Mouse (Mus musculus): Measurements from ENCODE around the gene Hoxd13. TPM values are rescaled to one million over a fixed set of nuclear protein-coding genes. Genes with fewer than 3 reads are reported as not detected.

Gene Hoxd13
- polyA plus RNA-seq, 1 experiment from 2014 or later, result not detected

DNA sequence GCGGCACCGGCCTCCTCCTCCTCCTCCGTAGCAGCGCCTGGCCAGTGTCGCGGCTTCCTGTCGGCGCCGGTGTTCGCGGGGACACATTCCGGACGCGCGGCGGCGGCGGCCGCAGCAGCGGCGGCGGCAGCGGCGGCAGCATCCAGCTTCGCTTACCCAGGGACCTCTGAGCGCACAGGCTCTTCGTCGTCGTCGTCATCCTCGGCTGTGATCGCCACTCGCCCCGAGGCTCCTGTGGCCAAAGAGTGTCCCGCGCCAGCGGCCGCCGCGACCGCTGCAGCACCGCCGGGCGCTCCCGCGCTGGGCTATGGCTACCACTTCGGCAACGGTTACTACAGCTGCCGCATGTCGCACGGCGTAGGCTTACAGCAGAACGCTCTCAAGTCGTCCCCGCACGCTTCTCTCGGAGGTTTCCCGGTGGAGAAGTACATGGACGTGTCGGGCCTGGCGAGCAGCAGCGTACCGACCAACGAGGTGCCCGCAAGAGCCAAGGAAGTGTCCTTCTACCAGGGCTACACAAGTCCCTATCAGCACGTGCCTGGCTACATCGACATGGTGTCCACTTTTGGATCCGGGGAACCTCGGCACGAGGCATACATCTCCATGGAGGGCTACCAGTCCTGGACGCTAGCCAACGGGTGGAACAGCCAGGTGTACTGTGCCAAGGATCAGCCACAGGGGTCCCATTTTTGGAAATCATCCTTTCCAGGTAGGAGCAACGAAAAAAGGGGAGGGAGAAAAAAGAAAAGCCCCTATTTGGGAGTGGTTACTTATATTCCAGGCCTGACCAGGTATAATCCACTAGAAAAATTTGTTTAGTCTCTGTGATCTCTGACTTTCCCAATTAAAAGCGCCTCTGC lies 490 bp downstream of the Hoxd13 start:
- ATAC-seq (ENCODE audit: insufficient number of reproducible peaks, insufficient read depth, low FRiP score, low read depth), result peak; percentile 43; the same call in 1 of the 2 replicates
- Histone ChIP-seq H3K9me3 (ENCODE audit: control insufficient read depth, low read depth, low read length) (no peaks in the 10 kb centered on the region), H3K4me3 (ENCODE audit: low read depth, low read length) (peak overlapping the region; percentile 29), H3K27me3 (ENCODE audit: control insufficient read depth, insufficient read depth, low read length) (peaks cover 80% of the 10 kb centered on the region), H3K27ac (ENCODE audit: low read length) (no peak overlapping the region), H3K9ac (replicated peaks; ENCODE audit: low read depth, low read length) (no peak overlapping the region), H3K36me3 (ENCODE audit: control insufficient read depth, insufficient read depth, low read length) (no peaks in the 10 kb centered on the region), H3K4me1 (ENCODE audit: control insufficient read depth, insufficient read depth, low read length) (peaks cover 6% of the 10 kb centered on the region; the same call in 1 of the 2 replicates), H3K4me2 (replicated peaks; ENCODE audit: low read depth, low read length) (peak overlapping the region; percentile 49)
- WGBS, result under 1% methylated on average over 57 of the region's 74 CpGs

DNA sequence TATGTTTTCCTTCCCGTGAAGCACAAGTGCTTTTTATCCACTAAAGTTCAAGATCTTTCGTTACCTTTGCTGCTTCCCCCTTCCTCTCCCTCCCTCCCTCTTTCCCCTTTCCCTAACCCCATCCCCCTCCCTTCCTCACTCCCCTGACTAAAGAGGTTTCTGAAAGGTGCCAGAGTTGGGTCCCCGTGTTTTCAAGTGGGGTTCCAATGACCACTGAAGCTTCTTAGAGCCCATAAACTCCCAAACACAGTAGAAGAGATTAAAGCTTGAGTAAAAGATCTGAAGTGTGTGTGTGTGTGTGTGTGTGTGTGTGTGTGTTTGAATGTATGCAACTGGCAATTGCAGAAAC lies 1.1 kb downstream of the Hoxd13 start:
- WGBS, result 3% methylated on average over 3 of the region's 3 CpGs
- Histone ChIP-seq H3K4me3 (ENCODE audit: low read depth, low read length) (no peak overlapping the region), H3K9ac (replicated peaks; ENCODE audit: low read depth, low read length) (no peak overlapping the region)

DNA sequence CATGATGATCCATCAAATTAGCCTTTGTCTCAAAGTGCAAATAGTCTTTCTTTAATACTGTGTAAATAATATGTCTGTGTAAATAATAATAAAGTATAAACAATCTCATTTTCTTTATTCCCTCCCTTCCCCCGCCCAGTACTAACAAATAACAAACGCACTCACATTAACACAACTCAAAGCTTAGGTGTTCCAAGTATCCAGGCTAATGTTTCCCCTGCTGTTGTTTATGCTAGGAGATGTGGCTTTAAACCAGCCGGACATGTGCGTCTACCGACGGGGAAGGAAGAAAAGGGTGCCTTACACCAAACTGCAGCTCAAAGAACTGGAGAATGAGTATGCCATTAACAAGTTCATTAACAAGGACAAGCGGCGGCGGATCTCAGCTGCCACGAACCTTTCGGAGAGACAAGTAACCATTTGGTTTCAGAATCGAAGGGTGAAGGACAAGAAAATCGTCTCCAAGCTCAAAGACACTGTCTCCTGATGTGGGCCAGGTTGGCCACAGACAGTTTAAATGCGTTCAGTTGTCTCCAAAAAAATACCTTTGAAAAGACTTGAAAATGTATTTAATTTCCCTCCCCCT lies 1.6 kb downstream of the Hoxd13 start:
- ATAC-seq (ENCODE audit: insufficient number of reproducible peaks, insufficient read depth, low FRiP score, low read depth), result no peak
- peaks cover 80% of the 10 kb centered on the region for H3K27me3 ChIP-seq (ENCODE audit: control insufficient read depth, insufficient read depth, low read length)
- H3K9ac ChIP-seq (replicated peaks; ENCODE audit: low read depth, low read length), result no peak overlapping the region
- no peaks in the 10 kb centered on the region for H3K9me3 ChIP-seq (ENCODE audit: control insufficient read depth, low read depth, low read length)
- 1% methylated on average over 14 of the region's 14 CpGs for WGBS
- H3K4me2 ChIP-seq (replicated peaks; ENCODE audit: low read depth, low read length), result no peak overlapping the region
- H3K4me1 ChIP-seq (ENCODE audit: control insufficient read depth, insufficient read depth, low read length), result peaks cover 6% of the 10 kb centered on the region; the same call in 1 of the 2 replicates
- H3K36me3 ChIP-seq (ENCODE audit: control insufficient read depth, insufficient read depth, low read length), result no peaks in the 10 kb centered on the region
- H3K27ac ChIP-seq (ENCODE audit: low read length), result no peak overlapping the region
- H3K4me3 ChIP-seq (ENCODE audit: low read depth, low read length), result no peak overlapping the region

More for the DNA sequence above, 1.1 kb downstream of the Hoxd13 start:
- no peak overlapping the region for H3K27ac ChIP-seq (ENCODE audit: low read length)
- H3K4me2 ChIP-seq (replicated peaks; ENCODE audit: low read depth, low read length), result no peak overlapping the region
- H3K27me3 ChIP-seq (ENCODE audit: control insufficient read depth, insufficient read depth, low read length), result peaks cover 80% of the 10 kb centered on the region
- H3K4me1 ChIP-seq (ENCODE audit: control insufficient read depth, insufficient read depth, low read length), result peaks cover 6% of the 10 kb centered on the region; the same call in 1 of the 2 replicates
- H3K36me3 ChIP-seq (ENCODE audit: control insufficient read depth, insufficient read depth, low read length), result no peaks in the 10 kb centered on the region
- no peaks in the 10 kb centered on the region for H3K9me3 ChIP-seq (ENCODE audit: control insufficient read depth, low read depth, low read length)
- no peak for ATAC-seq (ENCODE audit: insufficient number of reproducible peaks, insufficient read depth, low FRiP score, low read depth)

DNA sequence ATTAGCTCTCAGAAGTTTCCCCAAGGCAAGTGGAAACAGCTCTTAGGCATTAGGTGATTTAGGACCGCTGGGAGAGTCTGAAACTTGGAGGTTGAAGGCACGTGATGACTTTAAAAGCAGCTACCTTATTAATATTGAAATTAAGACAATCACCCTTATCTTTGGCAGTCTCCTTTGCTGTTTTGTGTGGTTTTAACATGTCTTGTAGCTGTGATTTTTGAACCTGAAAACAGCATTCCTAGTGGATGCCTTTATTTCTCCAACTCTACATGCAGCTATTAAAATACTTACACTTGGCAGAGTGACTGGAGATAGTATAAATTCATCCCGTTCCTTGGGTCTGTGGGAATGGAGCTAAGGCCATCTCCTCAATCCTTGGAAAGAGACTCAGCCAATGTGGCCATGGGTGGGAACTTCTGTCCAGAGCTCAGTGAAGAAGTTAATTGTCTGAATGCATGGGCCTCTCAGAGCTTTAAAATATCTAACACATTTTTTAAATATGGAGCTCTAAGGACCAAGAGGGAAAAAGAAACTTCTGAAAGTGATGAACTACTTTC lies 2.6 kb downstream of the Hoxd13 start:
- H3K4me1 ChIP-seq (ENCODE audit: control insufficient read depth, insufficient read depth, low read length), result peaks cover 6% of the 10 kb centered on the region; the same call in 1 of the 2 replicates
- H3K36me3 ChIP-seq (ENCODE audit: control insufficient read depth, insufficient read depth, low read length), result no peaks in the 10 kb centered on the region
- no peak overlapping the region for H3K9ac ChIP-seq (replicated peaks; ENCODE audit: low read depth, low read length)
- H3K27ac ChIP-seq (ENCODE audit: low read length), result no peak overlapping the region
- ATAC-seq (ENCODE audit: insufficient number of reproducible peaks, insufficient read depth, low FRiP score, low read depth), result no peak
- H3K9me3 ChIP-seq (ENCODE audit: control insufficient read depth, low read depth, low read length), result no peaks in the 10 kb centered on the region
- H3K27me3 ChIP-seq (ENCODE audit: control insufficient read depth, insufficient read depth, low read length), result peaks cover 79% of the 10 kb centered on the region
- 3% methylated on average over 3 of the region's 3 CpGs for WGBS
- H3K4me3 ChIP-seq (ENCODE audit: low read depth, low read length), result no peak overlapping the region
- no peak overlapping the region for H3K4me2 ChIP-seq (replicated peaks; ENCODE audit: low read depth, low read length)

DNA sequence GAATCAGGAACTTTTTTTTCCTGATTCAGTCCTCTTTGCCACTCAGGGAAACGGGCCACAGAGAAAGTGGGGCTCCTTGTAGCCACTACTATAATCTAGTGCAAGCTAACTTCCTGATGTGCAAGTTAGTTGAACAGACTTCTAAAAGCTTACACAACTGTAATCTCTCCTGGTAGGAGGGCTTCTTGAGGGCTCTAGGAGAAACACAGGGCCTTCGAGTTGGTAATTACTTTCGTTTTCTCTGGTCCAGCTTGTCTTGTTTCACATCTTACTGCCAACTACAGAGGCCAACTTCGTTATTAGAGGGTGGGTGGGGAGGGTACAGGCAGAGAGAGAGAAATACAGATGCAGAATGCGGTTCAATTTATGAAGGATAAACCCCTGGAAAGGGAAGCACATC lies 3.7 kb downstream of the Hoxd13 start:
- H3K27ac ChIP-seq (ENCODE audit: low read length), result no peak overlapping the region
- H3K4me2 ChIP-seq (replicated peaks; ENCODE audit: low read depth, low read length), result no peak overlapping the region
- H3K4me1 ChIP-seq (ENCODE audit: control insufficient read depth, insufficient read depth, low read length), result peaks cover 6% of the 10 kb centered on the region; the same call in 1 of the 2 replicates
- H3K9ac ChIP-seq (replicated peaks; ENCODE audit: low read depth, low read length), result no peak overlapping the region
- WGBS, result 6% methylated on average over 5 of the region's 5 CpGs
- no peak for ATAC-seq (ENCODE audit: insufficient number of reproducible peaks, insufficient read depth, low FRiP score, low read depth)
- H3K9me3 ChIP-seq (ENCODE audit: control insufficient read depth, low read depth, low read length), result no peaks in the 10 kb centered on the region
- H3K27me3 ChIP-seq (ENCODE audit: control insufficient read depth, insufficient read depth, low read length), result peaks cover 82% of the 10 kb centered on the region
- H3K4me3 ChIP-seq (ENCODE audit: low read depth, low read length), result no peak overlapping the region
- H3K36me3 ChIP-seq (ENCODE audit: control insufficient read depth, insufficient read depth, low read length), result no peaks in the 10 kb centered on the region

GRCm38 (mm10) chr2:74672481-74673362 lies 4.6 kb downstream of the Hoxd13 start:
- peaks cover 6% of the 10 kb centered on the region; the same call in 1 of the 2 replicates for H3K4me1 ChIP-seq (ENCODE audit: control insufficient read depth, insufficient read depth, low read length)
- H3K27ac ChIP-seq (ENCODE audit: low read length), result no peak overlapping the region
- WGBS, result 3% methylated on average over 40 of the region's 40 CpGs
- no peak overlapping the region for H3K9ac ChIP-seq (replicated peaks; ENCODE audit: low read depth, low read length)
- H3K4me2 ChIP-seq (replicated peaks; ENCODE audit: low read depth, low read length), result peak overlapping the region; percentile 39
- no peak for ATAC-seq (ENCODE audit: insufficient number of reproducible peaks, insufficient read depth, low FRiP score, low read depth)
- H3K4me3 ChIP-seq (ENCODE audit: low read depth, low read length), result peak overlapping the region; percentile 19; the same call in 1 of the 2 replicates
- no peaks in the 10 kb centered on the region for H3K36me3 ChIP-seq (ENCODE audit: control insufficient read depth, insufficient read depth, low read length)
- peaks cover 83% of the 10 kb centered on the region for H3K27me3 ChIP-seq (ENCODE audit: control insufficient read depth, insufficient read depth, low read length)
- no peaks in the 10 kb centered on the region for H3K9me3 ChIP-seq (ENCODE audit: control insufficient read depth, low read depth, low read length)

DNA sequence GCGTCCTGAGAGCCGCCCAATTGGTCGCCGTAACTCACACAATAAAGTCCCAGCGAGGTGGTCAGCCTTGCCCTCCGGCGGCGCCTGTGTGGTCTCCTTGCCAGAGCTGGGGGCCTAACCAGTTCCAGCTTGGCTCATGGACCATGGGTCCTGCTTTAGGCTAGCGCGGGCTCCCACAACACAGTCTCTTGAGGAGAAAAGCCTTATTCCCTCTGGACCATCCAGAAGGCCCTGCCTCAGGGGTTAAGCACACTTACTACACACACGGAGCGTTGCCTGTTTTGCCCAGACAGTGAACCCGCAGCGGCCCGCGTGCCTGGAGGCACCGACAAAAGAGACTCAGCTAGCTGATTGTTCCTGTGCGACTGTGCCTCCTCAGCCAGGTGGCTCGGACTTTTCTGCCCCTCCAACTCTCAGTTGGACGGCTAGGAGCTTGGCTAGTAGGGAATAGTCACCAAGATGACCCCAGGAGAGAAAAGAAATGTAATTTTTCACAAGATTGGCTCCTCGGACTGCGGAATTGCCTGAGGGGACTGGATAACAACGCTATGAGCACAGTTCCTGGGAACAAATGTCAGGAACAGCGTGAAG lies 5.8 kb downstream of the Hoxd13 start:
- H3K36me3 ChIP-seq (ENCODE audit: control insufficient read depth, insufficient read depth, low read length), result no peaks in the 10 kb centered on the region
- WGBS, result 2% methylated on average over 24 of the region's 24 CpGs
- no peak overlapping the region for H3K4me3 ChIP-seq (ENCODE audit: low read depth, low read length)
- H3K27me3 ChIP-seq (ENCODE audit: control insufficient read depth, insufficient read depth, low read length), result peaks cover 82% of the 10 kb centered on the region
- no peak overlapping the region for H3K4me2 ChIP-seq (replicated peaks; ENCODE audit: low read depth, low read length)
- no peaks in the 10 kb centered on the region for H3K9me3 ChIP-seq (ENCODE audit: control insufficient read depth, low read depth, low read length)
- no peak for ATAC-seq (ENCODE audit: insufficient number of reproducible peaks, insufficient read depth, low FRiP score, low read depth)
- no peak overlapping the region for H3K9ac ChIP-seq (replicated peaks; ENCODE audit: low read depth, low read length)
- H3K4me1 ChIP-seq (ENCODE audit: control insufficient read depth, insufficient read depth, low read length), result 0 out of 2 replicates have a peak, but pooled peaks cover 2% of the 10 kb centered on the region
- no peak overlapping the region for H3K27ac ChIP-seq (ENCODE audit: low read length)

Measured in stomach, embryonic 14.5 days (tissue).